Mouse (Mus musculus) urinary bladder, postnatal 10 days (tissue): ENCODE measurements around the gene Rab5c.

Experiments
- DNase-seq: peaks from one replicate; pipeline ENCODE4 v3.0.0; 2022; ENCODE audit warnings: low spot score

The Rab5c gene

DNA sequence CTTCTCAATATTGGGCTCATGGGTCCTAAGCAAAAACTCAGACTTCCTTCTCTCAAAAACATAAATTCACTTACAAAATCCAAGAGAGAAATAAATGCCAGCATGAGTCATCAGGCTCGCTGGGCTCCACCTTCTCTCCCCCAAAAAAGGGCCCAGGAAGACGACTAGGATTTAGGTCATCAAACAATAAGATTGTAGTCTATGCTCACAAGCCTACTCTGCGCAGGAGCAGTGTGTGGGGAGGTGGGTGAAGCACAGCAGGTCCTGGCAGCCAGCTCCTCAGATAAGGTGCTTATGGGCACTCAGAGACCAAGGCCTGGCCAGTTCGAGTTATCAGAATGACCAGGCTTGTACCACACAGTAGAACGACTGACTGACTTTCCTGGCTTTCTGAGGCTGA, 17.7 kb downstream of the Rab5c start:
- no peak for DNase-seq

DNA sequence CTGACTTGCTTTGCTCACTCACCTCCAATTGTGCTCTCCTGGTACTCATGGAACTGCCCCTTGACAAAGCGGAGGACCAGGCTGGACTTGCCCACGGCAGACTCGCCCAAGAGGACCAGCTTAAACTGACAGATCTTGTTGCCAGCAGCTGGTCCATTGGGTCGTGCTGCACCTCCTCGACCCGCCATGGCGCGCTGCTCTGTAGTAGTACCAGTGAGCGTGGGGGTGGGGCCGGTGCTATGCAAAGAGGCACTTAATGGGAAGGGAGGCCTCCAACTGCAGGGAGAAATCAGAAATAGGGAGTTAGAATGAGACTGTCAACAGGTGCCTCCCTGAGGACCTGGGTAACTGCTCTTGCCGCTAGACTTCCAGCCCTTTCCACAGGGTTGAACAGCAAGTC, 18.1 kb downstream of the Rab5c start:
- no peak for DNase-seq

DNA sequence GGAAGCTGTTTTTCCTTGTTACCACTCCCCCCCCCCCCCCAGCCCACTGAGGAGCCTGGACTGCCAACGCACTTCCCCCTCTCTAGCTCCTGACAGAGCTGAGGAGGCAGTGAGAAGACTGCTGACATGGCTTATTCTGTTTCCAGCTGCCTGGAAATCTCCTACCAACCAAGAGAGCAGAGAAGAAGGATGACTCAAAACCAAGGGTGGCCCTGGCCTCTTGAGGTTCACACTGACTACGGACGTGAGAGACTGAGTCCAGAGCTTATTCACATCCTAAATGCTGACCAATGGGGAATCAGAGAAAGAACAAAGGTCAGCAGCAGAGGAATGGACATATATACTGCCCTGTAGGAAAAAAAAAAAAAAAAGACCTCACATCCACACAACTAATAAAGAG, 18.7 kb downstream of the Rab5c start:
- DNase-seq = no peak

DNA sequence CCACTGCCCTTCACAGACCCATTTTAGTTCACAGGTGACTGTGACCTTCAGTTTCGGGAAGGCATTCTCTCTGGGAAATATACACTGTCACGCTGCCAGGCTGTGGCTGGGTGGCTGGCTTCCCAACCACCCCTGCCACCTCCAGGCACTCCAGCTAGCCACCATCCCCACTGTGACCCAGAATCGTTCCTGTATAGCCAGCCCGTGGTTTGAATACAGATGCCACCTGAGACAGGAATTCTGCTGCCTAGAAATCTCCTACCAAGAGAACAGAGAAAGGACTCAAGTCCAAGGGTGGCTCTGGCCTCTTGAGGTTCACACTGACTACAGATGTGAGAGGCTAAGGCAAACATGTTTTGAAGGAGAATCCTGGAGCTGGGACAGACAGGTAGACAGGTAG, 19.1 kb downstream of the Rab5c start:
- DNase-seq = no peak

DNA sequence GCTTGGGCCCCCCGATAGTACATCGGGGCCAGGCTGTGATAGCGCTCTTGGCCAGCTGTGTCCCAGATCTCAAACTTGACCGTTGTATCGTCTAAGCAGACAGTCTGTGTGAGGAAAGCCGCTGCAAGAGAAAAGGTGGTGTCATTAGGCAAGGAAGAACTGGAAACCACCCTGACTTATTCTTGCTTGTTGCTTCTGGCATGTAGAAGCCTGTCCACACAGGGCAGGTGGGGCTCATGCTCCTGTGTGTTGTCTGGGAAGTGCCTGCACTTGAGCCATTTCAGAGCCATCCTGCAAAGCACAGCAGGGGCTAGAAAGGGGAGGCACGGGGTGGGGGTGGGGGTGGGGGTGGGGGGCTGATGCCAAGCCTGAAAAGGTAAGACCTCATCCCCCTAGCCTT, 19.6 kb downstream of the Rab5c start:
- no peak for DNase-seq

DNA sequence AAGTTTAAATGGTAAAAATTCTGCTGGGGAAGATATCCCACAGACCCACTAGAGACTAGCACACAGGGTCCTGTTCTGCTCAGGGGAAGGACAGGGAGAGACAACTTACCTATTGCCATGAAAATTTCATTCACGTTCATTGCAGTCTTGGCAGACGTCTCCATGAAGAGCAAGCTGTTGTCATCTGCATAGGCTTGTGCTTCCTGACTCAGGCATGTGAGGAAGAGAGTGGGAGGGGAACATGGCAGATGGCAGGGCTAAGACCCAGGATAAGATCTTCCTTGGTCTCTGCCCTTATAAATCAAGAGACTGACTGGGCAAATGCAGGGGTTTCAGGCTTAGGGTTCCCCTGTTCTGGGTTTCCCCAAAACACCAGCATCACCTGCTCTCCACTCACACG, 21.4 kb downstream of the Rab5c start:
- DNase-seq = no peak

DNA sequence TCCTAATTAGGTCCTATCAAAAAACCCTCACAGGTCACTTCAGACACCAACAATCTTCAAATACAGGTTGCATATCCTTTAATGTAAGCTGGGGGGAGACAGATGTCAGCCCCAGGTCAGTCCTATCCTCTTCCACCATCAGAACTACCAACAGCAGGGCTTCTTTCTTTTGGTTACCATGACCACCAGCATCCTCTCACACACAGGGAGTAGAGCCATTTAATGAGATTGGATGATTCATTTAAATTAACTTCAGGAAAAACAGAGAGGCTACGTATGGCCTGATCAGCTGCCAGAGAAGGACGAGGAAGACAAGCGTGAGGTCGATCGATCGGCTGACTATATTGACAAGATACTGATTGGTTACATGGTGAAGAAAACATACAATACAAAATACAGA, 23.1 kb downstream of the Rab5c start:
- no peak for DNase-seq

DNA sequence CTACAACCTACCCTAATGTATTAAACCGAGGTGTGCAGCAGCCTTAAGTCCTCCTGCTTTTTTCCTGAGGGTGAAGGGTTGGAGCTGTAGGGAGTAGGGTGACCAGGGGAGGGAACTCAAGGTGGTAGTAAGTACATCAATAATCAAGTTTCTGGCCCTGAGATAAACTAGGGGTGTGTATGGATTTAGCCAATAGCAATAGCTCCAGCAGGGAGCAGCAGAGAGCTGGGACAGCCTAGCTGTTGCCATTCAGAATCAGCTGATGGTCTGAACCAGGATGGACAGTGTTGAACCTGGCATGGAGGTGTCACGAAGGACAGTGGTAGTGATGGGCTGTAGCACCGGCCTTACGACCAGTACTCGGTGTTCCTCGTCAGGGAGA, 23.5 kb downstream of the Rab5c start:
- peak; percentile 41 for DNase-seq

DNA sequence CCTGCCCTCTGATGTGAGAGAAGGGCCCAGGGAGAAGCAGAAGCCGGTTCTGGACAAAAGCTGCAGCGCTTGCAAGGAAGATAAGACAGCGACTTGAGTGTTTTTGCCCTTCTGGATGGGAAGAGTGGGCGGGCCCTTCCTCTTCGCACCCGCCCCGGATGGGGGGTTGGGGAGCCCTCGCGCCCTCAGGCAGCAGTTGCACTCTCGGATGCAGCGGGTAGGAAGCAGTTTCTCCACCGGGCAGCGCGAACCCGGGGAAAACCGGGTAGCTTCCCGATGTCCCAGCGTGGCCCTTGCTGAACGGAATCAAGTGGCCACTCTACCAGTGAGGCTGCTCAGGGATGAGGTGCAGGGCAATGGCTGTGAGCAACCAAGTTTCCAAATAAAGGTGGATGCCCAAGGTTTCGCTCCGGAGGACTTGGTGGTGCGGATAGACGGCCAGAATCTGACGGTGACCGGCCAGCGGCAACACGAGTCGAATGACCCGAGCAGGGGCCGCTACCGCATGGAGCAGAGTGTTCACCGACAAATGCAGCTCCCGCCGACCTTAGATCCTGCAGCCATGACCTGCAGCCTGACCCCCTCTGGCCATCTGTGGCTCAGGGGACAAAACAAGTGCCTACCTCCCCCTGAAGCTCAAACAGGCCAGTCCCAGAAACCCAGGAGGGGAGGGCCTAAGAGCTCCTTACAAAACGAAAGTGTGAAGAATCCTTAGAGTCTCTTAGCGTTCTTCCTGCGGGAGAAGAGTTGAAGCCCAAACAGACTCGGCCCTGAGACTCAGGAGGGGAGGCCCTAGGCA, 24.1 kb downstream of the Rab5c start, which contains the start of gene Hspb9:
Gene Hspb9, plus strand, starts transcription at position 116 of the 799 bp plus-strand sequence.
- DNase-seq = no peak

DNA sequence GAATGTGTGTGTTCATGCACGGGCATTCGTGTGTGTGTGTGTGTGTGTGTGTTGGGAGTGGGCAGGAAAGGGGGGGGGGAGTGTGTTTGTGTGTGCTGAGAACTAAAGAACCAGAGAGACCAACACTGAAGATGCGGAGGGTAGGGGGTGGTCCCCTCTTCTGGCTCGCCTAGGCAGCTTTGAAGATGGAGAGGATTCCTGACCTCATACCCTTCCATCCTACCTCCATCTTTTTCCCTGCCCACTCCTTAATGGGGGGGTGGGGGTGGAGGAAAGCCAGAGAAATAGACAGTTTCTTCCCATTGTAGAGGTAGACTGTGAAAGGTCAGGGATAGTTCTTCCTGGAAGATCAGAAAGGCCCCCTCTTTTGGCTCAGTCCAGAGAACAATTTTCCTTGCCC, 24.8 kb downstream of the Rab5c start:
- no peak for DNase-seq

DNA sequence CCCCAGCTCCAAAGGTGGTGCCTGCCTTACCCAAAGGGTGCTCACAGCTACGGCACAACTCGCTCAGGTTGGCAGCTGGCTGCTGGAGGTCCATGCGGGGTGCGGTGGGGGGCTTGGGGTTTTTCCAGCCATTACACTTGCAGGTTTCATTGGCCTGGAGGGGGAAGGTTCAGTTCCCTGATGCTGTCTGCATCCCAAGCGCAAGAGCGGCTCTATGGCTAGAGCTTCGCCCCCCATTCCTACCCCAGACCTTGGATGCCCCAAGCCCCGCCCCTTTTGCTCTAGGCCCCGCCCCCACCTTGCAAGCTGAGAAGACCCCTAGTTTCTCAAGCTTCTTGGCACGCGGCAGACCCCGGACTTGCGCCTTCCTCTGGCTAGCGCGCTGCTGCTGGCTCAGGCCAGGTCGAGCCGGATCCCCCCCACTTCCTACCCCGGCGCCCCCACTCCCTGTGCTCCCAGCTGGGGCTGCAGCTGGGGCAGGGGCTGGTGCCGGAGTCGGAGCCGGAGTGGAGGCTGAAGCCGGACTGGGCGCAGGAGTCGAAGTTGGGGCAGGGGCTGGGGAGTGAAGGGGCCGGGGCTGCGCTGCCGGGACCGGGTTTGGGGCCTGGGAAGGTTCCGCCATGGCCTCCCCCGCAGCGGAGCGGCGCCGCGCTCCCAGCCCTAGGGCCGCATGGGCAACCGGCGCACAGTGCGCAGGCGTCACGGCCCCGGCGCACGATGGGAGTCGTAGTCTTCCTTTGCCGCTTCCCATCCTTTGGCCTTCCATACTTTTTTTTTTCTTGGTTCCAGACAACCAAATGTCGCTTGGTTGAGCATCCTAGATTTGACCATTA, 26.0 kb downstream of the Rab5c start, which contains the start of gene Kat2a:
Gene Kat2a, minus strand, starts transcription at position 683 of the 833 bp plus-strand sequence.
- no peak for DNase-seq

DNA sequence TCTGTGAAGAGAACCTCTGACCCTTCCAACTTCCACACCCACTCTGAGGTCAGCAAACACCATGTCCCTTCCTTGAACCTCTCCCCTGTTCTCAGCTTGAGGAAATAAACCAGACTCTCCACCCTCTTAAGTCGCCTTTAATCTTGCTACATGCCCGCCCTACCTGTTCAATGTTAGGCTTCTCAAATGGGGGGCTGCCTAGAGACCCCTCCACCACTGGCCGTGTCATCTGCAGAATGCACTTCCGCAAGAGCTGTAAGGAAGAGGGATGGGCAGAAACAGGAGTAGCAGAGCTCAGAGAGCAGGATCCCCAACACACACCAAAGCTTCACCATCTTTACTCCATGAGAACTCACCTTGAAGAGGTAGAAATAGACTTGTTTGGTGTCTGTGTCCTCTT, 27.0 kb downstream of the Rab5c start:
- DNase-seq = no peak

DNA sequence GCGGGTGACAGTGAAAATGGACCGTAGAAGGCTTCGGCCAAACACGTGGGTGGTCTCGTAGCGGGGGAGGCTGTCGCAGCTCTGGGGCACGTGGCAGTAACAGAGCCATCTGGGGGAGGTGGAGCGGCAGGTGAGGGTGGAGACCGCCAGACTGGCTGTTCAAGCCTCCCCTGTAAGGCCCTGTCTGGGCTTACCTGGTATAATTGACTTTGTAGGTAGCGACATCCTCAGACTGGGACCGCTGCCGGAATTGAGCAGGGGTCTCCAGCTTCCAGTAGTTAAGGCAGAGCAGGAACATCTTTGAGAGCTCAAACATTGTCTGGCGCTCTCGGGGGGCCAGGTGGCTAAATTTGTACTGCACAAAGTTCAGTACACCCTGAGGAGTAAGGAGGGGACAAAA, 27.5 kb downstream of the Rab5c start:
- DNase-seq = no peak

DNA sequence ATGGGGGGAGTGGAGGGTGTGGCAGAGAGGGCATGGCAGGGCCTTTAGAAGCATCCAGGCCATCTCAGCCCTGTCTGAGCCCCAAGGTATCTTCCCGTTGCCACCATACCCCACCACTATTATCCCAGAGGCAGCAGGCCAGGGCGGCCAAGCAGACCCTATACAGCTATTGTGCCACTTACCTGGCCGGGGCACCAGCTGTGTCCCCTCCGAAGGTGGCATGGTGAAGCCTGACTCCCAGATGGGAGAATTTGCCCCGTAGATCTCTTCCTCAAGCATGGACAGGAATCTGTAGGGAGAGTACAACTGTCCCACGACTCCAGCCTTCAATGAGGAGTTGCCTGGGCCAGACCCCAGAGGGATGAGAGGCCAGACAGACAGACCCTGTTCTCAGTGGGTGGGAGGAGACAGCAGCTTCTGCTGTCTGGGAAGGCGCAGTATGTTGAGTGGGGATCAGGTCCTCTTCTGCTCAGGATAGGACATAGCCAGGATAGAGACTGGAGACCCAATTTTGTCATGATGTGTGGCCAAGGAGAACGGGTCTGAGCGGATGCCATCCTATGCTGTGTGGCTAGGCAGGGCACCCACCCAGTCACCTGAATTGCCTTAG, 28.7 kb downstream of the Rab5c start:
- DNase-seq = no peak

DNA sequence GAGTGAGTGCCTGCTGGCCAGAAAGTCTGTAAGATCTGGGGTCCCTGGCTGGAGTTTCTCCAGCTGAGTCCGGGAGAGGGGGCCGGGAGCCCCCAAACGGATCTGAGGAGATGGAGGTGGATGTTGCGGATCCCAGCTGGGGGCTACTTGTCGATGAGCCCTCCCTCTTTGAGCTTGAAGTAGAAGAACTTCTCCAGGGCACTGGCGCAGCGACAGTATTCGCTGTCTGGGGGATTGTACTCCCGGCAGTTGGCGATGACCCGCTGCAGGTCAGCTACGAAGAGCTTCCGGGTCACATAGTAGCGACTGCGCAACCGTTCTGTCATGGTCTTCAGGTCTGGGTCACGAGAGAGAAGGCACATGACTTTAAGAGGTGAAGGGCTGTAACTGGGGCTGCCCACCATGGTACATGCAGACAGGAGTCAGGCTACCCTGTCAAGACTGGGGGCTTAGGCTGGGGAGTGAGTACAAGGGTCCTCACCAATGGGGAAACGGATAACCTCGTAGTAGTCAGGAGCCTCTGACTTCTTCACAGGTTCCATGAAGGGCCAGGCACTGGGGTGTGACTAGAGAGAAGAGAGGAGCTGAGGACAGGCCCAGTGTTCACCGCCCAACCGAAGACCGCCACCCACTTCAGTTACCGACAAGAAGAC, 32.8 kb downstream of the Rab5c start:
- no peak for DNase-seq

DNA sequence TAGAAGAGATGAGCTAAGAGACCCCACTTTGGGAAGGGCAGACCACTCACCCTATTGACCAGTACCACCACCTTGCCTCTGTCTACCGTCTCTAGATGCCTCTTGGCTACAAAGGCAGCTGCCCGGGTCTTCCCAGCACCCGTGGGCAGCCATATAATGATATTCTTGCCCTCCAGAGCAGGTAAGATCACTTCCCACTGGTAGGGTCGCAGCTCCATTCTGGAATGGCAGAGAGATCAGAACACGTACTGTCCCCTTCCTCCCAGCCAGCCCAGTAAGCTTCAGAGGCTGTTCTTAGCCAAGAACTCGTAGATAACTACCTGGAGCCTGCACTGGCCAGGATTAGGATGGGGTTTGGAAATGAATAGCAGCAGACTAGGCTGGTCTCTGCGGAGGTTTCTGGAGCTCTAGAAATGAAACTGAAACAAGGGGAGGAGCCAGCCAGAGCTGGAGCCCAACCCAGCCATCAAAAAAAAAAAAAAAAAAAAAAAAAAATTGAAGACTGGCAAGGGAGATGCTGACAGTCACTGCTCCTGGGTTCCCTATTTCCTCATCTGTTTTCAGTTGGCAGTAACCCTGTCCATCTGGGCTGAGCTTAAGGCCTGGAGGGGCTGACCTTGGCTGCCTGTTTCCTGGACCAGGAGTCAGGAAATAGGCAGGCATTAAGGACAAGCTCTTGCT, 34.0 kb downstream of the Rab5c start, which contains the start of gene Dhx58:
Gene Dhx58, minus strand, starts transcription at position 421 of the 681 bp plus-strand sequence.
- DNase-seq = no peak

DNA sequence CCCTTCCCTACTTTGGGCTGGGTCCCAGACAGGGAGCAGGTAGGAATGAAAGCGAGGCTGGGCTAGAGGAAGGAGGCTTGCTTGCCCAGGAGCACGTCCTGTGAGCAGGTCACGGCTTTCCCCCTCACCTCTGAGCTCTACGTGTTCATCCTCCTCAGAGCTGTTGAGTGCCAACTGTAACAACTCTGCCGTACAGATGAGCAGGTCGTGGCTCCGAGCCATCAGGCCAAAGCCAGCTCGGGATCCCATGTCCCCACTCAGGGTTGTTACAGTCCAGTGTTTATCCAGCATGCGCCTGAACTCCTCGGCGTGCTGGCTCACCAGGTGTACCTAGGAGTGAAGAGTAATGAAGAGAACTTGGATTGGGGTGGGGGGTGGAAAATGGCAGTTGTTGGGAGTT, 34.6 kb downstream of the Rab5c start:
- no peak for DNase-seq

DNA sequence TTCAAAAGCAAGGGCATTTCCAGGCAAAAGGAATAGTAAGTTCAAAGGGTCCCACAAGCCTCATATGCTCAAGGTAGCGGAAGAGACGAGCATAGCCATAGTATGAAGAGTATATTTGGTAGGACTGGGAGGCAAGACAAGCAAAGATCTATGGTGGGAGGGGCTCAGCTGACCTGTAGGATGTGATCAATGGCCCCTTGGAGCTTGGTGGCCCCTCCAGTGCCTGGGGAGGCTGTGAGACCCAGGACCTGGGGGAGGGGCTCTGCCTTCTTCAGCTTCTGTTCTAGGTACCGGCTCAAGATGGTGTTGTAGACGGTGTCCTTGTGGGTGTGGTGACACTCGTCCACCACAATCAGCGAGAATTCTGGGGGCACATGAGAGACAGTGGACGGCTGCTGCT, 35.1 kb downstream of the Rab5c start:
- no peak for DNase-seq

DNA sequence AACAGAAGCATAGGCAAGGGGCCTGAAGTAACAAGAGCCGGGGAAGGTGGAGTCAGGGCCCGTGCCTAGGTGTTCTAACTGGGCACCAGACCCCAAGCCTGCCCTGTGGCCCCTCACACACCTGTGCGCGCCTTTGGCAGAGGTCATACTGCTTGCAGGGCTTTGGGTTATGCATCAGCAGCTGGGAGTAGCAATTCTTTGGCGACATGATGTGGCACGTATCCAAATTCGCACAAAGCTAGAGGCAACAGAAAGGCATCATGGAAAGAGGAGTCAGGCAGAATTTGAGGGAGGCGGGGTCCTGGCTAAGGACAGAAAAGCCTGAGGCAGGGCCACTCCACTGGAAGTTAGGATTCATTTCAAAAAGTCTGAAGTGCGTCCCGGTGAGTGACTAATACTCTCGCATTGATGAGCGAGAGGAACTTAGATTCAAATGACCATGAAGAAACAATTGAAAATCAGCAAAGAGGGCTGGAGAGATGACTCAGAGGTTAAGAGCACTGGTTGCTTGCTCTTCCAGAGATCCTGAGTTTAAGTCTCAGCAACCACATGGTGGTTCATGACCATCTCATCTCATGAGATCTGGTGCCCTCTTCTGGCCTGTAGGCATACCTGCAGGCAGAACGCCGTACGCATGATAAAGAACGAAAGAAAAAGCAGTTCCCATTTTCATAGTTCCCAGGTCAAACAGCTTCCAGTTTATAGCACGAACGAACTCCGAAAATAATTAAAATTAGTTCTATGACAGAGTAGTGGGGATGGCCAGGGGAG, 35.7 kb downstream of the Rab5c start:
- DNase-seq = no peak

DNA sequence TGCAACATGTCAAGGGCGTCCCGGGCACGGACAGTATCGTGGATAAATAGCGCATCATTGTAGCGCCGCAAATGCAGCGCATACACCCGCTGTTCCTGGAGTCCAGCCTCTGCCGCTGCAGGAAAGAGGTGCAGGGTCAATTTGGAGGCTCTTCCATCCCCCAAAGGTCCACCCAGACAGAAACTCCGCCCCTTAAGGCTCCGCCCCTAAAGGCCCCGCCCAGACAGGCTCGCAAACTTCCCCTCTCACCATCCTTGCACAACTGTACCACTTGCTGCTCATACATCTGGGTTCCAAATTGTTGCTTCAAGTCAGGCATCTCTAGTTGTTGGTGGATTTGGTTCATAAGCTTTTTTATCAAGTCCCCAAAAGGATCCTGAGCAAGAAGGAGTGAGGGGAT, 36.7 kb downstream of the Rab5c start:
- no peak for DNase-seq

DNA sequence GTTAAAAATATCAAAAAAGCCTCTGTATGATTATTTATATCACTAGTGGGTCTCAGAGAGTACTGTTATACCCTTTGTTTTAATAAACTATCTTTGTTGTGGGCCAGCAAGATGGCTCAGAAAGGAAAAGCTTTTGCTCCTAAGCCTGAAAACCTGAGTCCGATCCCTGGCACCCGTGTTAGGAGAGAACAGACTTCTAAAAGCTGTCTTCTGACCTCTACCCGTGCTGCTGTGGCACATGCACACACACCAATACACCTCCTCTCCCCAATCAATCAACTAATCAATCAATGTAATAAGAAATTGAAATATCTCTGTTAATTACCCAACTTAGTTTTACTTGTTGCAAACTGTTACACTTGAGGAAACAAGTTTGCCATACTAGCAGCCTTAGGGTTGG, 37.3 kb downstream of the Rab5c start:
- DNase-seq = no peak
